Mouse (Mus musculus): ENCODE results near the gene Trappc4. TPM values are rescaled to one million over a fixed set of nuclear protein-coding genes. Genes with fewer than 3 reads are reported as not detected.
"Not testable (repeated sequence)": the region's sequence is repeated elsewhere in the genome, so short reads cannot be mapped to it uniquely, and the experiment has no call there.

Trappc4 gene
- polyA plus RNA-seq, 1 experiment from 2014 or later, result 122 TPM

DNA sequence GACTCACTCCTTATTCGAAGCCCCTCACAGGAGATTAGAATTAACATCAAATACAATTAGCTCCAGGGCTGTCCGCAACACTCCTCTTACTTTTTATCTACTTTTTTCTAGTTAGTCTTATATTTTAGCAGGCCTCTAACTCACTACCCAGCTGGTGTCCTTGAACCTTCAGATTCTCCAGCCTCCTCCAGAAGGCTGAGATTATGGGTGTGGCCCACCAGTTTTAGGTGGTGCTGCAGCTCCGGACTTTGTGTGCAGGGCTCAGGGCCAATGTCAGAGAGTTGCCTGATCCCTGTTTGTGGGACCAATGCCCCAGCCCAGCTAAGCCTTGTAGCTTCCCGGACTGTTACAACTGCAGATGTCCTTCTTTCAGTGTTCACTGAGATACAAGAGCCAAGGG lies 16.2 kb upstream of the Trappc4 start:
- H3K27ac ChIP-seq (ENCODE audit: low read length), result no peak overlapping the region
- H3K9ac ChIP-seq (ENCODE audit: low read depth, low read length), result no peak overlapping the region
- ATAC-seq, result no peak
- no peaks in the 10 kb centered on the region for H3K9me3 ChIP-seq (ENCODE audit: control insufficient read depth, low read length)
- H3K36me3 ChIP-seq (ENCODE audit: control insufficient read depth, insufficient read depth, low read length), result no peaks in the 10 kb centered on the region
- 78% methylated on average over 4 of the region's 4 CpGs for WGBS
- H3K27me3 ChIP-seq (replicated peaks; ENCODE audit: control insufficient read depth, insufficient read depth, low read length), result no peaks in the 10 kb centered on the region
- H3K4me1 ChIP-seq (ENCODE audit: control insufficient read depth, insufficient read depth, low read length), result 0 out of 2 replicates have a peak, but pooled peaks cover under 1% of the 10 kb centered on the region
- no peak overlapping the region for H3K4me2 ChIP-seq (ENCODE audit: low read depth, low read length)
- H3K4me3 ChIP-seq (ENCODE audit: low read length), result no peak overlapping the region

DNA sequence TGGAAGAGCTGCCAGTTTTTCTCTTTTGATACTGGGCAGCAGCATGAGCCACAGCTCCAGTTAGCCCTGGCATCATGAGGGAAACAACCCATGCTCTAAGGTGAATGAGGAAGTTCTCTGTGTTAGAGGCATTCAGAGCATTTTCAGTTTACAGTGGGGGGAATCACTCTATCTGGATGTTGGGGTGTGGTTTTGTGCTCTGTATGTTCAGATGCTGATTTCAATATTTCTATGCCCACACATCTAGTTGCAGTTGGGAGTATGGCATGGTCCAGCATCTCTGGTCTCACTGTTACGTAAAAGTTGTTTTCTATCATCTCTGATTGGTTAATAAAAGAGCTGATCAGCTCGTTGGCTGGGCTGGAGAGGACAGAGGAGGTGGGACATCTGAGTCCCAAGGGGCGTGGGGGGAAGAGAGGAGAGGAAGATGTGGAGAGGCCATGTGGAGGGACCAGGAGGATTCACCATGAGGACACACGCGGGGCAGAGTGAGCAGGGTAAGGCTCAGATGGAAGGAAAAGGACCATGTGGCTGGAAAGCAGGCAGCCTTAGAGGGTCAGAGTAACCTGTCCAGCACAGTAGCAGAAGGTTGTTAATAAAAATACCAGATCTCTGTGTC lies 13.0 kb upstream of the Trappc4 start:
- no peak for ATAC-seq
- WGBS, result 68% methylated on average over 5 of the region's 5 CpGs

DNA sequence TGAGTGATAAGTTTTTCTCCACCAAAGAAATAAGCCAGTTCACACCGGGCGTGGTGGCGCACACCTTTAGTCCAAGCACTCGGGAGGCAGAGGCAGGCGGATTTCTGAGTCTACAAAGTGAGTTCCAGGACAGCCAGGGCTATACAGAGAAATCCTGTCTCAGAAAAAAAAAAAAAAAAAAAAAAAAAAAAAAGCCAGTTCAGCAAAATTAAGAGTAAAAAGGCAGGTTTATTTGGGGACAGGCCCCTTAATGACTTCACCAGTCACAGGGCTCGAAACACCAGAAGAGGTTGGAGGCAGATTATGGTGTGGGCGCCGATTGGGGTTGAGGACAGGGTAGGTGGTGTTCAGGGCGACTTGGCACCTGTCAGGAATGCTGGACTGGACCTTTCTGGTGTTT lies 12.3 kb upstream of the Trappc4 start:
- H3K27ac ChIP-seq (ENCODE audit: low read length); ATAC-seq; H3K27me3 ChIP-seq (replicated peaks; ENCODE audit: control insufficient read depth, insufficient read depth, low read length); H3K36me3 ChIP-seq (ENCODE audit: control insufficient read depth, insufficient read depth, low read length); H3K4me2 ChIP-seq (ENCODE audit: low read depth, low read length); H3K9me3 ChIP-seq (ENCODE audit: control insufficient read depth, low read length); H3K9ac ChIP-seq (ENCODE audit: low read depth, low read length); H3K4me3 ChIP-seq (ENCODE audit: low read length): not testable (repeated sequence)
- H3K4me1 ChIP-seq (ENCODE audit: control insufficient read depth, insufficient read depth, low read length), result peaks cover 10% of the 10 kb centered on the region
- 94% methylated on average over 9 of the region's 9 CpGs for WGBS

More for the DNA sequence above, 13.0 kb upstream of the Trappc4 start:
- Histone ChIP-seq H3K36me3 (ENCODE audit: control insufficient read depth, insufficient read depth, low read length) (no peaks in the 10 kb centered on the region), H3K4me2 (ENCODE audit: low read depth, low read length) (no peak overlapping the region), H3K9me3 (ENCODE audit: control insufficient read depth, low read length) (no peaks in the 10 kb centered on the region), H3K9ac (ENCODE audit: low read depth, low read length) (no peak overlapping the region), H3K27me3 (replicated peaks; ENCODE audit: control insufficient read depth, insufficient read depth, low read length) (no peaks in the 10 kb centered on the region), H3K4me3 (ENCODE audit: low read length) (no peak overlapping the region), H3K27ac (ENCODE audit: low read length) (no peak overlapping the region), H3K4me1 (ENCODE audit: control insufficient read depth, insufficient read depth, low read length) (peaks cover 10% of the 10 kb centered on the region)

DNA sequence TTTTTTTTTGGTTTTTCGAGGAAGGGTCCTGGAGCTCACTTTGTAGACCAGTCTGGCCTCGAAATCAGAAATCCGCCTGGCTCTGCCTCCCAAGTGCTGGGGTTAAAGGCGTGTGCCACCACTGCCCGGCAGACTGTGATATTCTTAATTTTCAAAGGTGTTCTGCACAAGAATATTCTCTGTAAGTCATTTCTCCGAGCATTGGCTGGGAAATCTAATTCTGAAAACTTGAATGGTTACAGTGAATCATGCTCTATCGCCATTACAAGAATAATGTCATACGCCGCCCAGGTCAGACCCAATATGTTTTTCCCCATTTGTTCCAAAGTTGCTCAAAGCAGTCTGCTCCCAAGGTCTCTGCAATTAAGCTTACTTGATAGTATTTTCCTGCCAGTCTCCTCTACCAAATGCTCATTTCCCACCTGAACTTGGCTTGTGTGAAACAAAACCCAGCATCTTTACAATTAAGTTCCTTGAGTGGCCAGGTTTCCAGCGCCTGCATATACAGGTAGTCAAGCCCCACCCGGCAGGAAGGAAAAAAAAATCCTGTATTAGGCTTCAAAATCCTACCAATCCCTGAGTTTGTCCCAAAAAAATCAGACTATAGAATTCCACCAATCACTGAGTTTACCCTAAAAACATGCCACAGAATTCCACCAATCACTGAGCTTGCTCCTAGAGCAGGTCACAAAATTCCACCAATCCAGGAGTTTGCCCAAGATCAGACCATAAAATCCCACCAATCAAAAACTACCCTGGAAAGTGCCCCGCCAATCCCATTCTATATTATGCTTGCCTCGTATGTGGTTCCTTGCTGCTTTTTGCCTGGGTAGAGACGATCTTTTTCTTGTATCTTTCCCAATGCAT lies 11.4 kb upstream of the Trappc4 start, which contains the start of gene Ccdc84:
Gene Ccdc84, minus strand, starts transcription at position 51 of the 867 bp plus-strand sequence.
- Histone ChIP-seq H3K9me3 (ENCODE audit: control insufficient read depth, low read length) (no peaks in the 10 kb centered on the region), H3K4me3 (ENCODE audit: low read length) (peak within 1 kb of the TSS; percentile 89), H3K27me3 (replicated peaks; ENCODE audit: control insufficient read depth, insufficient read depth, low read length) (no peaks in the 10 kb centered on the region), H3K4me2 (ENCODE audit: low read depth, low read length) (peak within 1 kb of the TSS; percentile 78), H3K27ac (ENCODE audit: low read length) (peak within 1 kb of the TSS; percentile 77), H3K9ac (ENCODE audit: low read depth, low read length) (peak within 1 kb of the TSS; percentile 91), H3K4me1 (ENCODE audit: control insufficient read depth, insufficient read depth, low read length) (peaks cover 10% of the 10 kb centered on the region), H3K36me3 (ENCODE audit: control insufficient read depth, insufficient read depth, low read length) (no peaks in the 10 kb centered on the region)
- ATAC-seq, result no peak
- WGBS, result 78% methylated on average over 14 of the region's 14 CpGs

DNA sequence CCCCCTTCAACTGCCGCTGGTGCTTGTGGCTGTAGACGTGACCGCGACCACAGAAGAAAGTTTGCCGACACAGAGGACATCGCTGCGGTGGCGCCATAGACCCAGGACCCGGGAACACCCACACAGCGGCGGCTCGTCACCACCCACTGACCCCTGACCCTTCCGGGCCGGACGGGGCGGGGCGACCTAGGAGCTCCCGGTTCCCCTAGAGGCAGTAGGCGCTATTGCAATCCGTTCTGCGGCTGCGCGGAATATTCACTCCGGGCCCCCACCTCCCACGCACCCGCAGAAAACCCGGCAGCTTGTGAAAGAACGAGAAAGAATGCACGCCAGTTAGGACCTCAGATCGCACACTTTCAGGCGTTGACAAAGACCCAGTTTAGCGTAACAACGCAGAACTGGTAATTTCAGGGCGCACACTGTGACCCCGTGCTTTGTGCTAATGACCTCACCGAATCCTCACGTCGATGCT lies 10.5 kb upstream of the Trappc4 start:
- under 1% methylated on average over 38 of the region's 38 CpGs for WGBS

DNA sequence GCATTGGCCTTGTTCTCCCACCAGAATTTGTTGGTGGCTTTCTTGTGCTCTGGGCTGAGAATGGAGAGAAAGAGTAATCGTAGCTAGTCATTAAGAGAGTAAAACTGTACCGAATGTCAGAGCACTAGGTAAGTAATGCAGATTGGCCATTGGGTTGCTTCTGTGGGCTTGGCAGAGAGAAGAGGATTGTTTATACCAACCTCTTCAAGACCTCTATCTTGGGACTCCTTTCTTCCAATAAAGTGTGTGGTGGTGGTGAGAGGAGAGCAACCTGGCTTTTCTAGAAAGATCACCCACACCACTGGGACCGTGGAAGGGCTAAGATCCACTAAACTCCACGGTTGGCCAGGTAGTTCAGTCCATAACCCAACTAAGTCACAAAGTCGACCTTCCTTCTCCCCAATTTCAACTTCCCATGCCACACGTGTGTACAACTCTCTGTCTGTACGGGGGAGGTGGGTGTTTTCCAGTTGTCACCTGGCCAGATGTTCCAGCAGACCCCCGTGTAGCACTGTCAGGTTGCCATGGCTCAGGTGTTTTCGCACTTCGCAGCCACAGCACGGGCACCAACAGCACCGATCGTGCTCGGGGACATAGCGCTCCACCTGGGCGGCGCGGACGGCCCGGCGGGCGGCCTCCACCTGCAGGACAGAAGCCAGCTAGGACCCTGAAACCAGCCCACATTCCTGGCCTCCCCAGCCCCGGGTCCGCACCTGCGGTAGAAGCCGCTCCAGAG lies 9.9 kb upstream of the Trappc4 start:
- ATAC-seq, result peak; percentile 81
- Histone ChIP-seq H3K4me3 (ENCODE audit: low read length) (peak overlapping the region; percentile 89), H3K27me3 (replicated peaks; ENCODE audit: control insufficient read depth, insufficient read depth, low read length) (no peaks in the 10 kb centered on the region), H3K36me3 (ENCODE audit: control insufficient read depth, insufficient read depth, low read length) (peaks cover 11% of the 10 kb centered on the region), H3K9ac (ENCODE audit: low read depth, low read length) (peak overlapping the region; percentile 91), H3K4me2 (ENCODE audit: low read depth, low read length) (peak overlapping the region; percentile 78), H3K4me1 (ENCODE audit: control insufficient read depth, insufficient read depth, low read length) (peaks cover 10% of the 10 kb centered on the region), H3K9me3 (ENCODE audit: control insufficient read depth, low read length) (no peaks in the 10 kb centered on the region), H3K27ac (ENCODE audit: low read length) (peak overlapping the region; percentile 77)
- 6% methylated on average over 26 of the region's 26 CpGs for WGBS

More for the DNA sequence above, 10.5 kb upstream of the Trappc4 start:
- H3K4me3 ChIP-seq (ENCODE audit: low read length), result peak overlapping the region; percentile 89
- H3K27ac ChIP-seq (ENCODE audit: low read length), result peak overlapping the region; percentile 77
- peak overlapping the region; percentile 91 for H3K9ac ChIP-seq (ENCODE audit: low read depth, low read length)
- H3K9me3 ChIP-seq (ENCODE audit: control insufficient read depth, low read length), result no peaks in the 10 kb centered on the region
- ATAC-seq, result peak; percentile 97
- H3K36me3 ChIP-seq (ENCODE audit: control insufficient read depth, insufficient read depth, low read length), result peaks cover 5% of the 10 kb centered on the region
- H3K27me3 ChIP-seq (replicated peaks; ENCODE audit: control insufficient read depth, insufficient read depth, low read length), result no peaks in the 10 kb centered on the region
- peak overlapping the region; percentile 78 for H3K4me2 ChIP-seq (ENCODE audit: low read depth, low read length)
- peaks cover 10% of the 10 kb centered on the region for H3K4me1 ChIP-seq (ENCODE audit: control insufficient read depth, insufficient read depth, low read length)

DNA sequence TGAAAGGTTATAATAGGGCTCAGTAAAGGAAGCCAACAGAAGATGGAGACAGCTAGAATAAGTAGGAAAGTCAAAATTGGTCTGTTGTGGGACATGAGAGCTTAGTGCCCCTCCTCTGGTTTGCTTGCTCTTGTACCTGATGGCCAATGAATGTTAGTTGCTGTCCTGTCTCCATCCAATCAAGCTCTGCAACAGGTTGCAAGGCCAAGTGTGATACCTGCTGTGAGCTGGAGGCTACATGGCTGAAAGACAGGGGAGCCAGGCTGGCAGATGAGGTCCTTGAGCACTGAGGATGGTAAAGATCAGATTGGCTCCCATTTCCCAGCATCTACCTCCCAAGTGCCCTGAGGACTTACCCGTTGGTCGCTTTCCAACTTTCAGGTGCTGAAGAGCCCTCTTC lies 5.4 kb upstream of the Trappc4 start:
- H3K9me3 ChIP-seq (ENCODE audit: control insufficient read depth, low read length), result no peaks in the 10 kb centered on the region
- peaks cover 11% of the 10 kb centered on the region for H3K4me1 ChIP-seq (ENCODE audit: control insufficient read depth, insufficient read depth, low read length)
- H3K4me2 ChIP-seq (ENCODE audit: low read depth, low read length), result no peak overlapping the region
- no peak overlapping the region for H3K27ac ChIP-seq (ENCODE audit: low read length)
- H3K9ac ChIP-seq (ENCODE audit: low read depth, low read length), result no peak overlapping the region
- H3K27me3 ChIP-seq (replicated peaks; ENCODE audit: control insufficient read depth, insufficient read depth, low read length), result no peaks in the 10 kb centered on the region
- H3K36me3 ChIP-seq (ENCODE audit: control insufficient read depth, insufficient read depth, low read length), result peaks cover 21% of the 10 kb centered on the region
- H3K4me3 ChIP-seq (ENCODE audit: low read length), result no peak overlapping the region
- ATAC-seq, result no peak
- WGBS, result 80% methylated on average over 2 of the region's 2 CpGs

DNA sequence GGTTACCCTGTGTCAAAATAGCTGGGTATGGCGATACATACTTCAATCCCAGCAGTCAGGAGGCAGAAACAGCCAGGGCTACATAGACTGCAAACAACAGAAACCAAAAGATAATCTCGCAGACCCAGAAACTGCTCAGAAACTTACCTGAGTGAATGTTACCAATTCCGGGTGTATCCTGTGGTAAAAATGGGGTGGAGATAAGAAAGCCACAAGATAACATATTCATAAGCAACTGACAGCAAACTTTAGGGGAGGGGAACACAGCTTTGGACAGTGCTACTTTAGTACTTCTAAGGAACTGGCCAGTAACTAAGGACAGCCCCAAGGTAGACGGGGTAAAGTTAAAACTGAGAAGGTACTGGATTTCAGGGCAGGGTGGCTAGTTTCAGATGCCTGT lies 4.9 kb upstream of the Trappc4 start:
- H3K4me3 ChIP-seq (ENCODE audit: low read length), result no peak overlapping the region
- no peak for ATAC-seq
- 73% methylated on average over 4 of the region's 4 CpGs for WGBS
- peaks cover 10% of the 10 kb centered on the region for H3K4me1 ChIP-seq (ENCODE audit: control insufficient read depth, insufficient read depth, low read length)
- no peak overlapping the region for H3K4me2 ChIP-seq (ENCODE audit: low read depth, low read length)
- no peak overlapping the region for H3K9ac ChIP-seq (ENCODE audit: low read depth, low read length)
- H3K27ac ChIP-seq (ENCODE audit: low read length), result no peak overlapping the region
- peaks cover 21% of the 10 kb centered on the region for H3K36me3 ChIP-seq (ENCODE audit: control insufficient read depth, insufficient read depth, low read length)
- H3K9me3 ChIP-seq (ENCODE audit: control insufficient read depth, low read length), result no peaks in the 10 kb centered on the region
- H3K27me3 ChIP-seq (replicated peaks; ENCODE audit: control insufficient read depth, insufficient read depth, low read length), result no peaks in the 10 kb centered on the region

DNA sequence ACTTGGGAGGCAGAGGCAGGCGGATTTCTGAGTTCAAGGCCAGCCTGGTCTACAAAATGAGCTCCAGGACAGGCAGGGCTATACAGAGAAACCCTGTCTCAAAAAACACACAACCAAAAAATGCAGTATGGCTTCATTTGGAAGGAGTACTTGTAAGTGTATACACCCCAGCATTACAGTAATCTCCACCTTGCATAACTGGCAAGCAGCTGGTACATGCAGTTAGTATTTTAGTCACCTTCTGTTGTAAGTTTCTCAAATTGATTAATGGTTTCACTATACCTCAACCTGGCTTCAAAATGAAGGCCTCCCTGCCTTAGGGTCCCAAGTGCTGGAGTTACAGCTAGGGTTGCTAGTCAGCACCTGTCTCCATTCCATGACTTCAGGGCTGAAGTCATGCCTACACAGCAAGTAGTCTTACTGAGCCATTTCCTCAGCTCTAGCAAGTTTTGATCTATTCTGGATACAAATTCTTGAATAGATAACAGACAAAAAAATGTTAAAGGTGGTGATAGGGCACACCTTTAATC lies 4.3 kb upstream of the Trappc4 start:
- H3K9ac ChIP-seq (ENCODE audit: low read depth, low read length), result no peak overlapping the region
- peaks cover 6% of the 10 kb centered on the region; the same call in 1 of the 2 replicates for H3K4me1 ChIP-seq (ENCODE audit: control insufficient read depth, insufficient read depth, low read length)
- H3K9me3 ChIP-seq (ENCODE audit: control insufficient read depth, low read length), result no peaks in the 10 kb centered on the region
- no peak overlapping the region for H3K4me3 ChIP-seq (ENCODE audit: low read length)
- H3K27me3 ChIP-seq (replicated peaks; ENCODE audit: control insufficient read depth, insufficient read depth, low read length), result no peaks in the 10 kb centered on the region
- ATAC-seq, result no peak
- H3K4me2 ChIP-seq (ENCODE audit: low read depth, low read length), result no peak overlapping the region
- H3K27ac ChIP-seq (ENCODE audit: low read length), result no peak overlapping the region
- 76% methylated on average over 1 of the region's 1 CpGs for WGBS
- peaks cover 21% of the 10 kb centered on the region for H3K36me3 ChIP-seq (ENCODE audit: control insufficient read depth, insufficient read depth, low read length)

Data from intestine, embryonic 16.5 days (tissue).